Mouse (Mus musculus) induced T-regulatory cell, adult 2 months (primary cell): ENCODE measurements around the gene Mmp9.

Source experiments
- DNase-seq: peaks from one replicate; pipeline ENCODE4 v3.0.0-alpha.2; 2012; ENCODE audit warnings: low read depth

Mmp9 gene

GRCm38 (mm10) chr2:164991808-164992207 lies 51.2 kb downstream of the Mmp9 start:
- no peak for DNase-seq

DNA sequence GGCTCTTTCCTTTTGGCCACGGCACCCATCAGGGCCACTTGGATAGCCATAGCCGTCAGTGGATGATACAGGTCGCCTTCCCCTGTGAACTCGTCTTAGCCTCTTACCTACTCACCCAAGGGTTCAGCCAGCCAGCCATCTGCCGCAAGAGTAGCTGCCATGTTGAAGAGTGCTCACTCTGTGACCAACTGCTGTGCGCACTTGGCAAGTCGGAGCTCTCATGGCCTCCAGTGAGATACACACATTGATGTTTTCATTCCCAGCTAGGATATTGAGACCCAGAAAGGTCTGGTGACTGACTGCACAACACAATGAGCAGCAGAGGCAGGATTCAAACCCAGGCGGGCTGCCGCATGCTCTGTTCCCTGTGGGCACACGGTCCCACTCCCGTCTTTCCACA lies 53.6 kb downstream of the Mmp9 start:
- no peak for DNase-seq

GRCm38 (mm10) chr2:164994659-164995428 lies 54.3 kb downstream of the Mmp9 start:
- no peak for DNase-seq

GRCm38 (mm10) chr2:164995976-164996375 lies 55.4 kb downstream of the Mmp9 start:
- no peak for DNase-seq

DNA sequence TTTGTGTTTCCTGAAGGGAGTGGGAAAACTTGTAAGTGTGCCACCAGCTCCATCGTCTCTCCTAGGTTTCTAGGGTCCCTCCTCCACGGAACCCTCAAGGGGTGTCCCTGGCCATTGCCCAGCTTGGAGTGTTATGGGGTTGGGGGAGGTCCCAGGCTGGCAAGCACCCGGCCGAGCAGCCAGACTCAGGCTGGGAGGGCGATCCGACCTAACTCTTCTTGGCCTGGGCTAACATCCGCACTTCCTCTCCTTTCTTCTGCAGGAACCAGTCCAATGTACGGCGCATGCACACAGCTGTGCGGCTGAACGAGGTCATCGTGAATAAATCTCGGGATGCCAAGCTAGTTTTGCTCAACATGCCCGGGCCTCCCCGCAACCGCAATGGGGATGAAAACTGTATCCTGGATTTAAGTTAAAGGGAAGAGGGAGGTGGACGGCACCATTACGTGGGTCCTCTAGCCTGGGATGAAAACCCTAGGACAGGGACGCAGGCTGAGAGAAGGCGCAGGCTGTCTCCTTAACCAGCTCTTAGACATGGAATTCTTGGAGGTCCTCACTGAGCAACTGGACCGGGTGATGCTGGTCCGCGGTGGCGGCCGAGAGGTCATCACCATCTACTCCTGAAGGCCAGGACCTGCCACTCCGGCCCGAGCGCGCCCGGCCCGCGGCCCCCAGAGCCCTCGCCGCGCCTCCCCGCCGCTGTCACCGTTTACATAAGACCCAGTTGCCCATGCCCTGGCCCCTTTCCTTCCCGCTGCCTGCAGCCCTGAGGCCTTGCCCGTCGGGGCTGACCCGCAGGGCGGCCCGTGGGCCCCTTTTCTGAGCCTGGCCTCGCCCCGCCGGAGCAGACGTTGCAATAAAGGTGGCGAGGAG lies 56.5 kb downstream of the Mmp9 start:
- no peak for DNase-seq

DNA sequence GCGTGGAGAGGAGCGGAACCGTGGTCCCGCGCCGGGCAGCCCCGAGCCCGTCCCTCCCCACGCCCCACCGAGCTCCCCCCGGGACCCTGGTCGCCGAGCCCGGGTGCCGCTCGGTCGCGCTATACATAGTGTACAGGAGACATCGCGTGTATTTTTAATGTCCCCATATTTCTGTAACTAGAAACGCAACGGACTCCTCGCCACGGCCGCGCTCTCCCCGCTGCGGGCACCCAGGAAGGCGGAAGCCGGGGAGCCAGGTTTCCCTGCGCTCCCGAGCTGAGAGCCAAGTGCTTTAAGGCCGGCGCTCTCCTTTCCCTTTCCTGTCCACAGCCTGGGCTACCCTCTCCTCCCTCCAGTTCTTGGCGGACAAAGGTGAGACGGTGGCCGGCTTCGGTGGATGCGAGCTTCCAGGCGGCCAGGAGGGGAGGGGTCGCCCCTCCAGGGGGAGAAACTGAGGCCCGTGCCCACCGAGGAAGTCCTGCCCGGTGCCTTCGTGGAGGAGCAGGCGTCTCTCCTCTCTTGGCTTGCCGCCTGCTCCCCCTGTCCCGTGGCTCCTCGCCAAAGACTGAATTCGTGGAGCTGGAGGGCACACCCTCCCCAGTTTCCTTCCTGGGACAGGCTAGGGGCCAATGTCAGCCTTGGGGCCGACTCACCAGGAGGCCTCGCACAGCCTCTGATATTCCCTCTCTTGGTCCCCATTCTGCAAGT lies 57.3 kb downstream of the Mmp9 start:
- DNase-seq: no peak

GRCm38 (mm10) chr2:165001958-165002357 lies 61.4 kb downstream of the Mmp9 start:
- no peak for DNase-seq

DNA sequence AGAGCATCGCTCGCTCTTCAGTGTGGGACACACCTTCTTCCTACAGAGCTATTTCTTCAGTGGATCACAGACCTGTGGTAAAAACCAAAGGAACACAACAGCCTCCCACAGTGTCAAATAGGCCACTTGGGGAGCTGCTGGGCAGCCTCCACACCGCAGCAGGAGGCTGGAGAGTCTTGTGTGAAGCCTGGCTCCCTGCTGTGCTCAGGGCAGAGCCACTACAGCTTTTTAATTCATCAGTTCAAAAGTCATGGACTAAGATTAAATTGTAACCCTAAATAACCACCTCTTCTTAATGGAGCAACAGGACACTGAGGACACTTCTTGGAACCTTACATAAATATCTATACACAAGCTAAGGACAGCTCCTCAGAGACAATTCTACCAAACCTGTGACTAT lies 62.5 kb downstream of the Mmp9 start:
- DNase-seq: no peak

DNA sequence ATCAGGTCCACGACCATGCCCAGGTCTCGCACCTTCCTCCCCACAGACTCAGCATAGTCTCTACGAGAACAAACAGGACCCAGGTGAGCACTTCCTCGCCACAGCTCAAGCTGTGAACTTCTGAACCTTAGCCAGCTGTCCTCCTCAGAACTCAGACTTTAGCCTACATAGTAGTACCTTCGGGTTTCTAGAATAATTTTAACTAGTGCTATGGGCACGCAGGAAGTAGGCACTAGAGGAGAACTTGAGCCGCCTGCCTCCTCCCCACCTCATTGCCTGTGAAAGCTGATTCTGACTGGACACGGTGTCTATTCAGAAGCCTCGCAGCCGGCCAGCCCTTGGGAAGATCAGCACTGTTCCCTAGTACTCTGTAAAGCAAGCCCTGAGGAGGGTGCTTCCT lies 63.7 kb downstream of the Mmp9 start:
- DNase-seq: no peak
